Mouse (Mus musculus) CH12.LX (cell line): ENCODE measurements around the gene Gm20532.

Experiments used
- EP300 ChIP-seq: IDR thresholded peaks from 2 replicates; pipeline ENCODE4 v1.6.1; 2011; ENCODE audit warnings: low read length, improper control_type of control experiment
- NRF1 ChIP-seq: IDR thresholded peaks from 2 replicates; pipeline ENCODE4 v1.6.1; 2014; ENCODE audit warnings: low read depth, mild to moderate bottlenecking, inconsistent platforms, low read length, improper control_type of control experiment, moderate library complexity
- RAD21 ChIP-seq: IDR thresholded peaks from 2 replicates; pipeline ENCODE4 v1.6.1; 2011; ENCODE audit warnings: low read depth, mild to moderate bottlenecking, low read length, improper control_type of control experiment, moderate library complexity

- TF ChIP-seq EP300, result no peak
- TF ChIP-seq NRF1, result no peak
- TF ChIP-seq RAD21, result no peak
Measured at GRCm38 (mm10) chr2:26560506-26560905, 25.9 kb upstream of the Gm20532 start.
